Mouse (Mus musculus) hindbrain, postnatal 0 days (tissue): ENCODE measurements around the gene Pdia3. TPM values are rescaled to one million over a fixed set of nuclear protein-coding genes. Genes with fewer than 3 reads are reported as not detected.
A peak's percentile ranks its signal among the peaks of the same experiment; 100 is the strongest.

Experiments used
- ATAC-seq: fragments of 200-750 bp; cut with Nextera tagmentation; 2 replicates; pipeline ENCODE4 v1.8.0; 2017; ENCODE audit warnings: mild to moderate bottlenecking, moderate TSS enrichment, moderate library complexity
- DNase-seq: peaks from one replicate; pipeline ENCODE4 v3.0.0-alpha.2; 2015; ENCODE audit warnings: low spot score
- H3K27ac ChIP-seq: fragments of 300-500 bp; sonication (generic); 2 replicates; pipeline ENCODE4 v1.5.1; 2014; ENCODE audit warnings: mild to moderate bottlenecking
- H3K27me3 ChIP-seq: fragments of 300-500 bp; sonication (generic); 2 replicates; pipeline ENCODE4 v1.6.1; 2014; ENCODE audit warnings: low read length, mixed read lengths; ENCODE audit not compliant: insufficient read depth
- H3K36me3 ChIP-seq: fragments of 300-500 bp; sonication (generic); 2 replicates; pipeline ENCODE4 v1.6.1; 2014; ENCODE audit warnings: low read length, mixed read lengths; ENCODE audit not compliant: insufficient read depth
- H3K4me1 ChIP-seq: fragments of 300-500 bp; sonication (generic); 2 replicates; pipeline ENCODE4 v1.6.1; 2014; ENCODE audit warnings: antibody characterized with exemption, low read length, mixed read lengths; ENCODE audit not compliant: insufficient read depth
- H3K4me2 ChIP-seq: fragments of 300-500 bp; sonication (generic); 2 replicates; pipeline ENCODE4 v1.6.1; 2014; ENCODE audit warnings: low read depth, mild to moderate bottlenecking, low read length, moderate library complexity, mixed read lengths
- H3K4me3 ChIP-seq: fragments of 300-500 bp; sonication (generic); 2 replicates; pipeline ENCODE4 v1.5.1; 2014; ENCODE audit warnings: low read length
- H3K9ac ChIP-seq: fragments of 300-500 bp; sonication (generic); replicated peaks from 2 replicates; pipeline ENCODE4 v1.6.1; 2014; ENCODE audit warnings: mild to moderate bottlenecking, low read length, moderate library complexity, mixed read lengths
- H3K9me3 ChIP-seq: fragments of 300-500 bp; sonication (generic); 2 replicates; pipeline ENCODE4 v1.6.1; 2016; ENCODE audit warnings: low read length, mixed read lengths
- CTCF ChIP-seq: IDR thresholded peaks from 2 replicates; pipeline ENCODE4 v1.5.1; 2016; ENCODE audit warnings: antibody characterized with exemption, control low read depth, low read depth
- WGBS: fragments of 180-500 bp; shearing (Covaris S2); extraction: QIAGEN DNeasy Blood & Tissue Kit; methylation state at CpG from one replicate; pipeline ENCODE4 v1.1.7; 2014; 5-methylcytosine and 5-hydroxymethylcytosine counted together
- polyA plus RNA-seq: library from polyadenylated mRNA; unstranded; fragments of >200 nt; fragmentation: Nextera tagmentation; extraction: Ambion mirVana; gene quantifications from 2 replicates; pipeline ENCODE4 v1.2.1, GENCODE M21; 2015
- total RNA-seq: library from RNA; depleted of rRNA; stranded (reverse); fragments of >200 nt; gene quantifications from 2 replicates; pipeline ENCODE4 v1.2.3, GENCODE M21; 2014

Pdia3 gene
- total and polyA plus RNA-seq, 2 experiments from 2014 or later: 47.4 to 296 TPM

GRCm38 (mm10) chr2:121448739-121449535 is 35.4 kb downstream of the Pdia3 start, which contains the start of gene Serf2:
Gene Serf2, plus strand, starts transcription at chr2:121449195.
- H3K27ac ChIP-seq: peak within 1 kb of the TSS; percentile 98
- peak within 1 kb of the TSS; percentile 79 for H3K4me2 ChIP-seq
- no peaks in the 10 kb centered on the region for H3K9me3 ChIP-seq
- ATAC-seq: peak; percentile 99
- peaks cover 13% of the 10 kb centered on the region; the same call in 1 of the 2 replicates for H3K36me3 ChIP-seq
- H3K4me3 ChIP-seq: peak within 1 kb of the TSS; percentile 89
- TF ChIP-seq CTCF: no peak
- peak within 1 kb of the TSS; percentile 92 for H3K9ac ChIP-seq
- 0 out of 2 replicates have a peak, but pooled peaks cover 4% of the 10 kb centered on the region for H3K4me1 ChIP-seq
- WGBS: 1% methylated on average over 61 of the region's 74 CpGs
- DNase-seq: peak; percentile 99
- no peaks in the 10 kb centered on the region for H3K27me3 ChIP-seq

GRCm38 (mm10) chr2:121449545-121450011 is 36.0 kb downstream of the Pdia3 start:
- H3K27me3 ChIP-seq: no peaks in the 10 kb centered on the region
- ATAC-seq: peak; percentile 65
- peak overlapping the region; percentile 98 for H3K27ac ChIP-seq
- 0 out of 2 replicates have a peak, but pooled peaks cover 4% of the 10 kb centered on the region for H3K4me1 ChIP-seq
- peak overlapping the region; percentile 89 for H3K4me3 ChIP-seq
- H3K36me3 ChIP-seq: peaks cover 13% of the 10 kb centered on the region; the same call in 1 of the 2 replicates
- under 1% methylated on average over 53 of the region's 54 CpGs for WGBS
- peak overlapping the region; percentile 92 for H3K9ac ChIP-seq
- H3K4me2 ChIP-seq: peak overlapping the region; percentile 79
- DNase-seq: no peak
- TF ChIP-seq CTCF: no peak
- H3K9me3 ChIP-seq: no peaks in the 10 kb centered on the region

GRCm38 (mm10) chr2:121450093-121450492 is 36.5 kb downstream of the Pdia3 start:
- peak overlapping the region; percentile 89 for H3K4me3 ChIP-seq
- H3K27me3 ChIP-seq: no peaks in the 10 kb centered on the region
- H3K9me3 ChIP-seq: no peaks in the 10 kb centered on the region
- ATAC-seq (no peak), DNase-seq (no peak)
- peak overlapping the region; percentile 98 for H3K27ac ChIP-seq
- H3K4me1 ChIP-seq: 0 out of 2 replicates have a peak, but pooled peaks cover 4% of the 10 kb centered on the region
- H3K4me2 ChIP-seq: peak overlapping the region; percentile 79
- no peak for TF ChIP-seq CTCF
- H3K36me3 ChIP-seq: peaks cover 13% of the 10 kb centered on the region; the same call in 1 of the 2 replicates
- 3% methylated on average over 7 of the region's 7 CpGs for WGBS
- H3K9ac ChIP-seq: peak overlapping the region; percentile 92

- DNase-seq: no peak
- no peak overlapping the region for H3K4me3 ChIP-seq
- no peak for ATAC-seq
- no peak for TF ChIP-seq CTCF
- H3K9ac ChIP-seq: no peak overlapping the region
- H3K27ac ChIP-seq: no peak overlapping the region
- H3K9me3 ChIP-seq: no peaks in the 10 kb centered on the region
- H3K4me1 ChIP-seq: peaks cover 9% of the 10 kb centered on the region; the same call in 1 of the 2 replicates
- H3K27me3 ChIP-seq: no peaks in the 10 kb centered on the region
- H3K4me2 ChIP-seq: no peak overlapping the region
- 83% methylated on average over 4 of the region's 4 CpGs for WGBS
- peaks cover 13% of the 10 kb centered on the region; the same call in 1 of the 2 replicates for H3K36me3 ChIP-seq
Measured at GRCm38 (mm10) chr2:121452361-121452760, 38.8 kb downstream of the Pdia3 start.

GRCm38 (mm10) chr2:121452990-121453389 is 39.4 kb downstream of the Pdia3 start, which contains the start of gene Hypk:
Gene Hypk, plus strand, starts transcription at chr2:121453290.
- Histone ChIP-seq H3K4me2 (no peak within 1 kb of the TSS), H3K9ac (no peak within 1 kb of the TSS), H3K36me3 (peaks cover 13% of the 10 kb centered on the region; the same call in 1 of the 2 replicates), H3K27ac (no peak within 1 kb of the TSS), H3K4me3 (no peak within 1 kb of the TSS), H3K9me3 (no peaks in the 10 kb centered on the region), H3K27me3 (no peaks in the 10 kb centered on the region), H3K4me1 (peaks cover 9% of the 10 kb centered on the region; the same call in 1 of the 2 replicates)
- no peak for TF ChIP-seq CTCF
- DNase-seq (no peak), ATAC-seq (no peak)
- WGBS: 79% methylated on average over 4 of the region's 4 CpGs

- H3K27me3 ChIP-seq: no peaks in the 10 kb centered on the region
- peaks cover 13% of the 10 kb centered on the region; the same call in 1 of the 2 replicates for H3K36me3 ChIP-seq
- DNase-seq: no peak
- H3K4me1 ChIP-seq: peaks cover 5% of the 10 kb centered on the region; the same call in 1 of the 2 replicates
- no peaks in the 10 kb centered on the region for H3K9me3 ChIP-seq
- no peak overlapping the region for H3K27ac ChIP-seq
- H3K4me2 ChIP-seq: no peak overlapping the region
- no peak for ATAC-seq
- TF ChIP-seq CTCF: no peak
- WGBS: 91% methylated on average over 6 of the region's 6 CpGs
- H3K9ac ChIP-seq: no peak overlapping the region
- no peak overlapping the region for H3K4me3 ChIP-seq
Measured at GRCm38 (mm10) chr2:121453917-121454316, 40.3 kb downstream of the Pdia3 start.
